Mouse (Mus musculus) midbrain, embryonic 14.5 days (tissue): Measurements from ENCODE around the gene Lgmn. TPM values are rescaled to one million over a fixed set of nuclear protein-coding genes. Genes with fewer than 3 reads are reported as not detected.

Source experiments
- ATAC-seq: fragments of 200-750 bp; cut with Nextera tagmentation; 2 replicates; pipeline ENCODE4 v1.8.0; 2017; ENCODE audit warnings: moderate number of reproducible peaks, moderate library complexity; ENCODE audit not compliant: low FRiP score, low TSS enrichment
- DNase-seq: peaks from one replicate; pipeline ENCODE4 v3.0.0-alpha.2; 2015
- H3K27ac ChIP-seq: fragments of 300-500 bp; sonication (generic); replicated peaks from 2 replicates; pipeline ENCODE4 v1.5.1; 2014; ENCODE audit warnings: mild to moderate bottlenecking, low read depth, low read length, moderate library complexity
- H3K27me3 ChIP-seq: fragments of 300-500 bp; sonication (generic); 2 replicates; pipeline ENCODE4 v1.6.1; 2014; ENCODE audit warnings: low read length, control low read depth, mixed read lengths; ENCODE audit not compliant: control insufficient read depth, insufficient read depth
- H3K36me3 ChIP-seq: fragments of 300-500 bp; sonication (generic); 2 replicates; pipeline ENCODE4 v1.6.1; 2014; ENCODE audit warnings: low read length, control low read depth; ENCODE audit not compliant: control insufficient read depth, insufficient read depth
- H3K4me1 ChIP-seq: fragments of 300-500 bp; sonication (generic); 2 replicates; pipeline ENCODE4 v1.6.1; 2014; ENCODE audit warnings: mild to moderate bottlenecking, antibody characterized with exemption, low read length, control low read depth; ENCODE audit not compliant: control insufficient read depth, insufficient read depth
- H3K4me2 ChIP-seq: fragments of 300-500 bp; sonication (generic); 2 replicates; pipeline ENCODE4 v1.6.1; 2014; ENCODE audit warnings: mild to moderate bottlenecking, low read length, moderate library complexity
- H3K4me3 ChIP-seq: fragments of 300-500 bp; sonication (generic); replicated peaks from 2 replicates; pipeline ENCODE4 v1.5.1; 2014; ENCODE audit warnings: low read depth, low read length
- H3K9ac ChIP-seq: fragments of 300-500 bp; sonication (generic); replicated peaks from 2 replicates; pipeline ENCODE4 v1.6.1; 2014; ENCODE audit warnings: mild to moderate bottlenecking, low read length, moderate library complexity
- H3K9me3 ChIP-seq: fragments of 300-500 bp; sonication (generic); 2 replicates; pipeline ENCODE4 v1.6.1; 2016; ENCODE audit warnings: low read length, control low read depth, mixed read lengths; ENCODE audit not compliant: control insufficient read depth
- WGBS: fragments of 180-500 bp; shearing (Covaris S2); extraction: QIAGEN DNeasy Blood & Tissue Kit; methylation state at CpG from one replicate; pipeline ENCODE4 v1.1.7; 2014; 5-methylcytosine and 5-hydroxymethylcytosine counted together
- polyA plus RNA-seq: library from polyadenylated mRNA; unstranded; fragments of >200 nt; fragmentation: Nextera tagmentation; extraction: Ambion mirVana; gene quantifications from 2 replicates; pipeline ENCODE4 v1.2.1, GENCODE M21; 2014

Gene Lgmn
- polyA plus RNA-seq, 1 experiment from 2014 or later: 81.5 TPM

DNA sequence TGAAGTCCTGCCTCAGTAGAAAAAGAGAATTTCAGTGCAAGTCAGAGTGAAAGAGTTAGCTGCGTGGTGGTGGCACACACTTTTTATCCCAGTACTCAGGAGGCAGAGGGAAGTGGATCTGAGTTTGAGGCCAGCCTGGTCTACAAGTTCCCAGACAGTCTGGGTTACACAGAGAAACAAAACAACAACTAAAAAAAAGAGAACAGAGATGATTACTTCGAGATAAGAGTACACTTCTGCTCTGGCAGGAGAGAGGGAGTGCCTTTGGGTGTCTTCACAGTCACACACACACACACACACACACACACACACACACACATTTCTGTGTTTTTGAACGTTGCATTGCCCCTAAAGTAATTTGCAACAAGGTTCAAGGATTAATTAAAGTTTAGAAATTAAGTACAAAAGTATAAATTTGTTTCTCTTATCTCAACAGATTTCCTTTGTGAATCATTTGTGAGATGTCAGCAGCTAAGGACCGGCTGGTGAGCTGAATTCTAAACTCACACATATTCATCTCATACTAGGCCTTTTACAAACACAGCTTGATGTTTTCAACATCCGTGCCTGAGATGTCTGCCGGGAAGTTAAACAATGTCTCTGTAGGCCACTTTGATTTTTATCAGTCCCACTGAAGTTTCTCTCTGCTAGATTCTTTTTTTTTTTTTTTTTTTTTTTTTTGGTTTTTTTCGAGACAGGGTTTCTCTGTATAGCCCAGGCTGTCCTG, 17.0 kb upstream of the Lgmn start:
- H3K4me3 ChIP-seq: no peak overlapping the region

DNA sequence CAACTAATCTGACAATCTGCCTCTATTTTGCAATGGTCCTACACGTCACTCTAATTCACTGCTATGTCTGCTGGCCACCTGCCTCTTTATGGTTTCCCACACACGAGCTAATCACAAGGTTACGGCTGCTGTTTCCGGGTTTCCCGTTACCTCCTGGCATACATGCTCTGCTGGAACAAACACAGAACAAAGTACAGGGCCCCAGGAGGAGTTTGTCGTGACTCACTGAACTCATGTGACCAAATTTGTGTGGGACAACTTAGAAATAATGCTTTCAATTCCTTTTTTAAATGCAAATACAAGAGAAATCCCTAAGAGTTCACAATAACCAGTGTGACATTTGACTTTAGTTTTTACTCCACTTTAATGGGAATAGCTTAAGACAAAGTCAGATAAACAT, 14.0 kb upstream of the Lgmn start:
- ATAC-seq: no peak
- Histone ChIP-seq H3K9ac (no peak overlapping the region), H3K4me2 (no peak overlapping the region), H3K4me3 (no peak overlapping the region), H3K36me3 (no peaks in the 10 kb centered on the region), H3K27ac (no peak overlapping the region), H3K4me1 (no peaks in the 10 kb centered on the region), H3K9me3 (no peaks in the 10 kb centered on the region), H3K27me3 (no peaks in the 10 kb centered on the region)
- WGBS: 60% methylated on average over 6 of the region's 6 CpGs
- DNase-seq: no peak

More for the DNA sequence above, 17.0 kb upstream of the Lgmn start:
- Histone ChIP-seq H3K4me2 (no peak overlapping the region), H3K36me3 (no peaks in the 10 kb centered on the region), H3K4me1 (no peaks in the 10 kb centered on the region), H3K27ac (no peak overlapping the region), H3K9ac (no peak overlapping the region), H3K27me3 (no peaks in the 10 kb centered on the region), H3K9me3 (no peaks in the 10 kb centered on the region)
- DNase-seq (no peak), ATAC-seq (no peak)
- WGBS: 79% methylated on average over 7 of the region's 7 CpGs

DNA sequence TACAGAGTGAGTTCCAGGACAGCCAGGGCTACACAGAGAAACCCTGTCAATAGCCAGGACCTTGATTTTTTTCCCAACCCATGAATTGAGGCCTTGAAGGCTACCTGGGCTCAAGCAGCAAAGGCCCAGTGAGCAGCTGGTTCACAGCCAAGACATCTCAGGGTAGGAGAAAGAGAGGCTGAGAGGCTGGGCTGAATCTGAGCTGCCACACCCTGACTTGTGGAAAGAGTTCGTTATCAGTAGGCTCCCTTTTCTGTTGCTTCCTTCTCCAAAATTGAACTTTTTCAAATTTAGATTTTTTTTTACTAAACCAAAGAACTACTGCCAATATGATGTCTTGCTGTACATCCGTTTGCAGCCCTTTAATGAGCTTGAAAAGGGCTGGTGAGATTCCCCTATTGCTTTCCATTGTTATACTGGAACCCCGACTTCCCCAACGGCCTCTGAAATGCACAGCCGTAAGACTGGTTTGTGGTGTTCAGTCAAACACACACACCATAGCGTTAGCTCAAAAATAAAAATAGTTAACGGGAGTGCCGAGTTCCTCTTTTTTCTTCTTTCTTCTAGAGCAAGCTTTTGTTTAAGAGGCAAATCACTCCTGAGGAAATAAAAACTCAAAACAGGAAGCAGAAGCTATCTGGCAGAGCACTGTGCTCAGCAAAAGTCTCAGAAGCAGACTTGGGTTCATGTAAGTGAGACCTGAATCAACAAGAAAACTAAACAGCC, 11.7 kb upstream of the Lgmn start:
- ATAC-seq (no peak), DNase-seq (no peak)
- no peaks in the 10 kb centered on the region for H3K27me3 ChIP-seq
- no peak overlapping the region for H3K4me2 ChIP-seq
- H3K4me3 ChIP-seq: no peak overlapping the region
- 84% methylated on average over 8 of the region's 8 CpGs for WGBS
- H3K4me1 ChIP-seq: no peaks in the 10 kb centered on the region
- H3K9ac ChIP-seq: no peak overlapping the region
- H3K36me3 ChIP-seq: no peaks in the 10 kb centered on the region
- no peaks in the 10 kb centered on the region for H3K9me3 ChIP-seq
- no peak overlapping the region for H3K27ac ChIP-seq

DNA sequence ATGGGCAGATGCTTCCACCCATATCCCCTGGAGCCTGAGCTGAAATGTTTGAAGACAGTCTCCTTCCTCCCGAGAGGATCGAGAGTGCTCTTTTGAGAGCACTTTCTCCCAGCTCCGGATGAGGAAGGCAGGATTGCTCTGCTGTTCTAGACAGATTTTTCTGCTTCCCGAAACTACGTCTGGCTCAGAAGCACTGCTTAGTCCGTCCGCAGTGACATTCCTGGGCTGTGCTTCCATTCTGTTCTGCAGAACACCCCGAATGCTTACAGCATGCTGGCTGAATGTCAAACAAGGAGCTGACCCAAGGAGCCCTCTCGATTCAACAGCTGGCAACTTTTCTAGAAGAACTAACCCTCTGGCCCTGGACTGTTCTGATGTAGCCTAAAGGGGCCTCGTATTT, 10.8 kb upstream of the Lgmn start:
- Histone ChIP-seq H3K27me3 (no peaks in the 10 kb centered on the region), H3K4me2 (no peak overlapping the region), H3K36me3 (no peaks in the 10 kb centered on the region), H3K4me3 (no peak overlapping the region), H3K4me1 (no peaks in the 10 kb centered on the region), H3K27ac (no peak overlapping the region), H3K9me3 (no peaks in the 10 kb centered on the region), H3K9ac (no peak overlapping the region)
- DNase-seq: no peak
- ATAC-seq: no peak
- WGBS: 75% methylated on average over 10 of the region's 10 CpGs

DNA sequence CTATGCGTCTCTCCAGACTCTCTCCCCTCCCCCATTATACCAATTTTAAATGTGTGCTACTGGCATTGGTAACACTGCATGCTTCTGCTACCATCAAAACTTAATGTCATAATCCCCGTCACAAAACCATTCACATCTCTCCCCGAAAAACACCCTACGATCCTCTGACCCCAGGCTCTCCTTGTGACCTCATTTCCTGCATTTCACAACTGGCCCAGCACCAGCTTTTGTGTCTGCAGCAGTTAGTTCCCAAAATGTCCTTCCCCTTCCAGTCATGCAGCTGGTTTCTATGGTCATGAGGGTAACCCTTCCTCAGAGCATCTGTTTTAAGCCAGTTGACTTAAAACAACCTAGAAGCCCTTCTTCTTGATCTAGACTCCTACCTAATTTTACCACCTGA, 5.8 kb upstream of the Lgmn start:
- 82% methylated on average over 4 of the region's 4 CpGs for WGBS
- DNase-seq: no peak
- no peaks in the 10 kb centered on the region for H3K4me1 ChIP-seq

DNA sequence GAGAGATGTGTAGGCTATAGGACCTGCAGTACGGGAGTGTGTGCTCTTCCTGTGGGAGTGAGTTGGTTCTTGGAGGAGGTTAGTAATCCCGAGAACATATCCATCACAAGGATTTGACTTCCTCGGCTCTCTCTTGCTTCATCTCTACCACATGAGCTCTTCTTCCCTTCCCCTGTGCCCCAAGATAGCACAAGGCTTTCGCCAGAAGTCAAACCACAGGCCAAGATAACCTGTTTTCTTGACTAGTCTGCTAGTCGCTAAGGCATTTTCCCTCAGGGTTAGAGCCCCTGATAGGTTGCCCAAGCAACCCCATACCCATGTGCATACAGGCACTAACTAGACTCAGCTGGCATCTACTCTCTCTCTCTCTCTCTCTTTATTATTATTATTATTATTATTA, 4.1 kb upstream of the Lgmn start:
- H3K9me3 ChIP-seq: no peaks in the 10 kb centered on the region
- H3K27ac ChIP-seq: no peak overlapping the region
- WGBS: 86% methylated on average over 5 of the region's 5 CpGs
- ATAC-seq: no peak
- H3K36me3 ChIP-seq: no peaks in the 10 kb centered on the region
- H3K9ac ChIP-seq: no peak overlapping the region
- H3K4me3 ChIP-seq: no peak overlapping the region
- no peaks in the 10 kb centered on the region for H3K27me3 ChIP-seq
- peaks cover 5% of the 10 kb centered on the region; the same call in 1 of the 2 replicates for H3K4me1 ChIP-seq
- H3K4me2 ChIP-seq: no peak overlapping the region
- DNase-seq: no peak

More for the DNA sequence above, 5.8 kb upstream of the Lgmn start:
- H3K9me3 ChIP-seq: no peaks in the 10 kb centered on the region
- H3K27me3 ChIP-seq: no peaks in the 10 kb centered on the region
- no peak overlapping the region for H3K4me3 ChIP-seq
- H3K27ac ChIP-seq: no peak overlapping the region
- H3K4me2 ChIP-seq: no peak overlapping the region
- no peak for ATAC-seq
- H3K9ac ChIP-seq: no peak overlapping the region
- no peaks in the 10 kb centered on the region for H3K36me3 ChIP-seq

DNA sequence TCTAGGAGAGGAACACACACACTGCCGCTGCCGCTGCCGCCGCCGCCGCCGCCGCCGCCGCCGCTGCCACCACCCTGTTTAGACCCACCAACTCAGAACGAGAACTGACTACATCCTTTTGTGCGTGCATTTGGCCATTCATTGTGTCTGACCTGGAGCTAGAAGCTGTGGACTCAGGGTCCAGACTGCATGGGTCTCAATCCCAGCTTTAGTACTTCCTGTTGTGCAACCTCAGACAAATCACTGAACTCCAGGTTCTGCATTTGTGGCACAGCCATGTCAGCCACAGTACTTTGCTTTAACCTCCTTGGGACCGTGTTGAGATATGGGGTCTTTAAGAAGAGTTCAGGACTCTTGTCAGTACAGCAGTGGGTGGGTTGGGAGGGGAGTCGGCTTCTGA, 3.0 kb upstream of the Lgmn start:
- Histone ChIP-seq H3K9ac (no peak overlapping the region), H3K27ac (no peak overlapping the region), H3K4me2 (no peak overlapping the region), H3K27me3 (no peaks in the 10 kb centered on the region), H3K4me1 (peaks cover 15% of the 10 kb centered on the region), H3K36me3 (no peaks in the 10 kb centered on the region), H3K4me3 (no peak overlapping the region), H3K9me3 (no peaks in the 10 kb centered on the region)
- 92% methylated on average over 15 of the region's 15 CpGs for WGBS
- no peak for DNase-seq
- ATAC-seq: no peak

DNA sequence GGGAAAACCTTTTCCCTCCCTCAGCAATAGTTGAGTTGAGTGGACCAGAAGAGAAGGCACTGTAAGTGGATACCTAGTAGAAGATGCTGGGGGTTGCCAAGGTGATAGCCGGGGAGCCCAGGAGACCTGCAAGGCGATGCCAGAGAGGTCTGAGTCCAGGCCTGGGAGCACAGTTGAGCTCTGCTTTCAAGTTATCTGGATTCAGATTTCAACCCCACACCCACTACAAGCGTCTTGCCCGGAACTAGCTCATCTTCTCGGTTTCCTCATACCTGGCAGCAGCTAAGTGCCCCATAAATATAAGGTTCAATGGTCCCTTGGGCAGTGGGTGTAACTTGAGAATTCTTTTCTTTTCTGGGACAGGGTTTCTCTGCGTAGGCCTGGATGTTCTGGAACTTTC, 1.5 kb upstream of the Lgmn start:
- no peak overlapping the region for H3K9ac ChIP-seq
- DNase-seq (no peak), ATAC-seq (no peak)
- H3K4me3 ChIP-seq: no peak overlapping the region
- H3K27ac ChIP-seq: no peak overlapping the region
- H3K4me2 ChIP-seq: no peak overlapping the region
- H3K27me3 ChIP-seq: no peaks in the 10 kb centered on the region
- no peaks in the 10 kb centered on the region for H3K9me3 ChIP-seq
- H3K4me1 ChIP-seq: peaks cover 15% of the 10 kb centered on the region
- H3K36me3 ChIP-seq: no peaks in the 10 kb centered on the region
- 90% methylated on average over 6 of the region's 6 CpGs for WGBS

DNA sequence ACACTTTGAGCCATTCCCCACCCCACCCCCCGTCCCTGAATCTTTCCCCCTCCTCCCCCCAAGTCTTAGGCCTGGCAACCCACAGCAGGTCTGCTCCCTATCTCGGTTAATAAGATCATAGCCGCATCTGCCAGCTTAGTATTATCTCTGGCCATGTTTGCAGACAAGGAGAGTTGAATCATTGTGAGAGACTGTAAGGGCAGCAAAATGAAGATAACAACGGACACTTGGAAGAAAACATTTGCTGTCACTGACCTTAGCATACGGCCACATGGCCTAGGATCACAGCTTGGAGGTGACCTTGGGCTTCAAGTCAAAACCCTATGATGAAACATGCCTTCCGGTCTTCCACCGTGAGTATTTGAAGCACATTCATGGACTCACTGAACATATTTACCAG, 938 bp upstream of the Lgmn start:
- Histone ChIP-seq H3K4me2 (no peak overlapping the region), H3K36me3 (no peaks in the 10 kb centered on the region), H3K27me3 (no peaks in the 10 kb centered on the region), H3K27ac (no peak overlapping the region), H3K4me3 (no peak overlapping the region), H3K9me3 (no peaks in the 10 kb centered on the region), H3K4me1 (peaks cover 15% of the 10 kb centered on the region), H3K9ac (no peak overlapping the region)
- DNase-seq (no peak), ATAC-seq (no peak)
- 89% methylated on average over 7 of the region's 7 CpGs for WGBS
